Mouse (Mus musculus) kidney, postnatal 14 days (tissue): ENCODE measurements around the gene Pcsk5.
A peak's percentile ranks its signal among the peaks of the same experiment; 100 is the strongest.

Source experiments
- DNase-seq: peaks from one replicate; pipeline ENCODE4 v3.0.0; 2022; ENCODE audit warnings: mixed read lengths

Gene Pcsk5

GRCm38 (mm10) chr19:17471196-17471595 is 366.2 kb downstream of the Pcsk5 start:
- DNase-seq: no peak

GRCm38 (mm10) chr19:17467556-17468211 is 369.7 kb downstream of the Pcsk5 start:
- peak; percentile 56 for DNase-seq

- no peak for DNase-seq
Measured at GRCm38 (mm10) chr19:17452001-17452400, 385.4 kb downstream of the Pcsk5 start.

GRCm38 (mm10) chr19:17443581-17443980 is 393.9 kb downstream of the Pcsk5 start:
- peak; percentile 4 for DNase-seq

- DNase-seq: peak; percentile 49
Measured at GRCm38 (mm10) chr19:17439476-17440189, 397.8 kb downstream of the Pcsk5 start.

DNA sequence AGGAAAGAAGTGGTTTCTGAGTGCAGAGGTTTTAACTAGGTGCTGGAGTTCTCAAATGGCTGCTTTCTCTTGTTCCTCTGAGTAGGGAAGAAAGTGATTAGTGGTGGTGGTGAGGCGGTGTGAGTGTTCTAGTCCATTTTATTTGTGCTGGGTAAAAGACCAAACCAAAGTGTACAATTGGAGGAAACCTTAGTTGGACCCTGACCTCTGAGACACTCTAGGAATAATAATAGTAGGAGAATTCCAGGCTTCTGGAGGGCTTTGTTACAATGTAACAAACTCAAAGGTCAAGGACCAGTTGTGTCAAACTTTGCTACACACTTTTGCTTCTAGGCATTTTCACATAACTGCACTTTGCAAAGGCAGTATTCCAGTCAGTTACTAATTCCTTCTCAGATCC is 400.8 kb downstream of the Pcsk5 start:
- peak; percentile 34 for DNase-seq

- DNase-seq: no peak
Measured at GRCm38 (mm10) chr19:17428561-17428914, 408.9 kb downstream of the Pcsk5 start.

DNA sequence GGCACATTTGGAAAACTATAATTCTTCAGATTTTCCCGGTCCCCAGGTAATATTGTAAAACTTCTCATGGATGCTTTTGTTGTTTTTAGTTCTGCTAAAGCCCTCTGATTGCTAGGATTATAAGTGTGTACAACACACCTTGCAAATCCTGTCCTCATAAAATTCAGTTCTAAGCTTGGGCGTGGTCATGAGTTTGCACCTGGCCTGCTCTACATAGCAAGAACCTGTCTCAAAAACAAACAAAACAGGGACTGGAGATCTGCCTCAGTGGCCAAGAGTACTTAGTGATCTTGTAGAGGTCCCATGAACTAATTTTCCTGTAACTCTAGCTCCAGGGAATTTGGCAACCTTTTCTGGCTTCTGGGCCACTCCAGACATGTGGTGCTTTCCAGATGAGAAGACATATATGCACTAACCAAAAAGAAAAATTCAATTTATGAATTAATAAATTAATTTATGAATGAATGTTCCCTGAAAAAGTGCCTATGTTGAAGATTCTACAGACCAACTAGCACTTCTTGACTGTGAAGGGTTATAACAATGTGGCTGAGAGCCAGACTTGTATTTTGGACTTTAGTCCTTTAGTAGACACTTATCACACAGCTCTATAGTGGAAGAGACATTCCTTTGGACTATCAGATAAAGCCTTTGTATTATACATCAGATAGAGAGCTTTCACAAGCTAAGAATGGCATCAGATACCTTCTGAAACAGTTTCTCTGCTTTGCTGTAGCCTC is 409.4 kb downstream of the Pcsk5 start:
- no peak for DNase-seq

- DNase-seq: no peak
Measured at GRCm38 (mm10) chr19:17423306-17423705, 414.1 kb downstream of the Pcsk5 start.

GRCm38 (mm10) chr19:17417855-17418254 is 419.6 kb downstream of the Pcsk5 start:
- no peak for DNase-seq

DNA sequence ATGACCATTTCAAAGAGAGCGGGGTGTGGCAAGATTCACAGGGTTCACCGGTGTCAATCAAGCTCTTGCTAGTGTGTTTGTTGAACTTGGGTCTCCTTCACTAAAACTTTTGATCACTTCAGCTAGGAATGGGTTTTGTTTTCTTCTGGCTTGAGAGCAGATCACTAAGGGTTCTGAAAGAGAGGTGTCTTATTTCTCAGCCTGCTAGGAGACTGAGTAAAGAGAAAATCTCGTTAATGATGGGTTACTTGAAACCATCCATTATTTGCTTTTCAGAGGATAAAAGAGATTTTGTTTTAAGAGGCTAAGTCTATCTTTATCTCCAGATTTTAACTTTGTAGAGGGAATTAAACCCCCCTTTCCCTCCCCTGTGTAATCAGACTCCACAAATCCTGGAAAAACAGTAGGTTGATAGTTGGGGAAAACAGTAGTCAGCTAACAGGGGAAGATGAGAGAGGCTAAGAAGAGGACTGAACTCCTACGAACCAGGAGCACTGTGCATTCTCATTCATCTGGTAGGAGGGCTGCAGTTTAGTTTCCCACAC is 424.4 kb downstream of the Pcsk5 start:
- DNase-seq: no peak

- DNase-seq: no peak
Measured at GRCm38 (mm10) chr19:17410465-17411065, 426.9 kb downstream of the Pcsk5 start.

DNA sequence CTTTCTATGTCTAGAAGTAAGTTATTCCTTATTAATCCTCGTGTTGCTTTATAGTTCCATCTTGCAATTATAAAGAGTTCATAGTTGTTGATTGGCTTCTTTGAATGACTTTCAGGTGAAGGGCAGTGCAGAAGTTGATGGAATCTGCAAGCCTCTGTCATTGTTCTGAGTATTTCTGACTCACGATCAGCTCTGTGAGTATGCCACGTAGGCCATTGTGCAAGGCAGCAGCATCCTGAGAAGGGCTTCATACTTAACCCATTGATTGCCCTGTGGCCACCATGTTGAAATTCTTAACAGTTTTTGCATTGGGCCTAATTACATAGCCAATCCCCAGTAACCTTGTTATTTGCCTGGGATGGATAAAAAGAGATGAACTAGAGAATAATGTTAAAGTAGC is 428.1 kb downstream of the Pcsk5 start:
- DNase-seq: no peak

GRCm38 (mm10) chr19:17408591-17408990 is 428.8 kb downstream of the Pcsk5 start:
- no peak for DNase-seq

- no peak for DNase-seq
Measured at GRCm38 (mm10) chr19:17406823-17407222, 430.6 kb downstream of the Pcsk5 start.

- DNase-seq: no peak
Measured at GRCm38 (mm10) chr19:17403175-17403574, 434.3 kb downstream of the Pcsk5 start.

DNA sequence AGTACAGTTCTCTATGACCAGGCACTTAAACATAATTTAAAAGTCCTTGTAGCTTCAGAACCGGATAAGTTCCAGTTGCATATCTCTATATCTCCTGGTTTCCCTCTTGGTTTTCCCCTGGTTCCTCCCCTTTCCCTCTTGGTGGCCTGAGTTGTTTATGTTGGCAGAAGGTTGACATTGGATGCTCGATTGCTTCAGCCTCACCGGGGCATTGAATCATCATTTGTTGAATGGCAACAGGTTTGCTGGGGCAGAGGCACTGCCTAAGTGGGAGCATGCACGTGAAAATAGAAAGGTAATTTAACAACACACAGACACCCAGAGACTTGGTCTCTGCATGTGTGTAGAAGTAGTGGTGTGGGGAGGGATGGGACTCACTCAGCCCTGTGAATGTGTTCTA is 436.9 kb downstream of the Pcsk5 start:
- DNase-seq: no peak

GRCm38 (mm10) chr19:17399965-17400364 is 437.5 kb downstream of the Pcsk5 start:
- DNase-seq: no peak

DNA sequence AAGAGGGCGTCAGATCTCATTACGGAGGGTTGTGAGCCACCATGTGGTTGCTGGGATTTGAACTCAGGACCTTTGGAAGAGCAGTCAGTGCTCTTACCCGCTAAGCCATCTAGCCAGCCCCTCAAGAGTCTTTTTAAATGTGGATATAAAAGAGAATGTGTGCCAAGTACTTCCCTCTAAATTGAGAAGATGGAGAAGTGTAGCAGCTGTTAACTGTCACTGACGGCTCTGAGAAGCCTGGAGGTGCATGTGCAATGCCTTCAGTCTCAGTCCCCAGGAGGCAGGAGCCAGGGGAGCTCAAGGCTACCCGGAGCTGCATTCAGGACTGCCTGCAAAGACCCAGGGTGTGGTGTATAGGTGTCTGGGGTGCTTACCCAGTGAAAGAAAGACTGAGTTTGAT is 439.5 kb downstream of the Pcsk5 start:
- DNase-seq: no peak

- no peak for DNase-seq
Measured at GRCm38 (mm10) chr19:17396802-17397201, 440.6 kb downstream of the Pcsk5 start.

DNA sequence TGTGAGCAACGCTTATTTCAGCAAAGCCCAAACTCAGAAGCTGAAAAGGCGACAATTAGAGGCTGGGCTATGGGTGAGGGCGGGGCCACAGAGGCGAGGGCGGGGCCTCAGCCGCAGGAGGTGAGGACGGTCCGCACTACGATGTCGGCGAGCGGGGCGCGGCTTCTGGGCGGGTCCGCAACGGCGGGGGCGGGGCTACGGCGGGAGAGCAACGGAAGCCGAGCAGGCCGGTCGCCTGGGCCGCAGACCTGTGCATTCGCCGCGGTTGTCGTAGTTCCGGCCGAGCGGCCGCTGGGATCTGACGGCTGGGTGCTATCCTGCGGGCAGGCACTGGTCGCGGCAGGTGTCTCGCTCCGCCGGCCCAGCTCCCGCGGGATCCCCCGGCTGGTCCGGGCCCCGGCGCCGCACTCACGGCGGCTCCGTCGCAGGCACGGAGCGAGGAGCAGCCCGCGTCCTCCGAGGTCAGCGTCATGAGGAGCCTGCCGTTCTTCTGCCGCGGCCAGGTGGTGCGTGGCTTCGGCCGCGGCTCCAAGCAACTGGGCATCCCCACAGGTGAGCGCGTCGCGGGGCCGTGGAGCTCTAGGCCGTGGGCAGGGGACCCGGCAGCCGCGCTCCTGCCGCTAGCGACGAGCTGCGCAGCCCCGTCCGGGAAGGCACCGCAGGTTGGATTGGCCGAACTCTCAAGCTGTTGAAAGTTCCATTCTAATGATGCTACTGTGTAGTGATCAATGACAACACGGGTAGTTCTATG is 443.4 kb downstream of the Pcsk5 start, which contains the start of gene Rfk:
Gene Rfk (plus strand): TSS at position 203 of the 751 bp plus-strand sequence.
- DNase-seq: peak; percentile 97

- no peak for DNase-seq
Measured at GRCm38 (mm10) chr19:17392866-17393265, 444.6 kb downstream of the Pcsk5 start.
